Mouse (Mus musculus) bone marrow, adult 2 months (tissue): ENCODE data around the gene Polr2f. TPM values are rescaled to one million over a fixed set of nuclear protein-coding genes. Genes with fewer than 3 reads are reported as not detected.

ENCODE experiments used
- H3K27ac ChIP-seq: fragments of 200-500 bp; 2 replicates; pipeline ENCODE4 v1.5.1; 2012; ENCODE audit warnings: low read depth, mild to moderate bottlenecking, control low read depth, inconsistent platforms, low read length; ENCODE audit not compliant: control insufficient read depth, poor library complexity, insufficient read depth
- H3K4me1 ChIP-seq: fragments of 200-500 bp; 2 replicates; pipeline ENCODE4 v1.6.1; 2011; ENCODE audit warnings: low read length; ENCODE audit not compliant: control insufficient read depth, insufficient read depth
- H3K4me3 ChIP-seq: fragments of 200-500 bp; replicated peaks from 2 replicates; pipeline ENCODE3; 2011; ENCODE audit warnings: mild to moderate bottlenecking, low read depth, low read length, control low read depth; ENCODE audit not compliant: control insufficient read depth
- CTCF ChIP-seq: fragments of 200-500 bp; IDR thresholded peaks from 2 replicates; pipeline ENCODE4 v1.5.1; 2011; ENCODE audit warnings: low read length, control low read depth; ENCODE audit not compliant: control insufficient read depth, insufficient read depth
- POLR2A ChIP-seq: fragments of 200-500 bp; IDR thresholded peaks from 2 replicates; pipeline ENCODE4 v1.6.1; 2011; ENCODE audit warnings: low read depth, mild to moderate bottlenecking, control low read depth, low read length, borderline replicate concordance; ENCODE audit not compliant: control insufficient read depth
- WGBS: fragments of 180-500 bp; shearing (Covaris S2); methylation state at CpG from one replicate; pipeline ENCODE4 v1.1.7; 2018; 5-methylcytosine and 5-hydroxymethylcytosine counted together
- polyA plus RNA-seq: library from polyadenylated mRNA; stranded (reverse); fragments of >200 nt; gene quantifications from 2 replicates; pipeline ENCODE4 v1.2.4, GENCODE M21; 2011; ENCODE audit warnings: low replicate concordance; ENCODE audit not compliant: missing spikeins, insufficient read depth, insufficient read length

Gene Polr2f
- polyA plus RNA-seq, 1 experiment, result 74.0 TPM

GRCm38 (mm10) chr15:79191426-79191825 lies 50.6 kb downstream of the Polr2f start:
- H3K27ac ChIP-seq, result no peak overlapping the region
- no peak overlapping the region for H3K4me3 ChIP-seq
- 92% methylated on average over 2 of the region's 2 CpGs for WGBS
- TF ChIP-seq CTCF (no peak), POLR2A (no peak)
- H3K4me1 ChIP-seq, result no peaks in the 10 kb centered on the region

DNA sequence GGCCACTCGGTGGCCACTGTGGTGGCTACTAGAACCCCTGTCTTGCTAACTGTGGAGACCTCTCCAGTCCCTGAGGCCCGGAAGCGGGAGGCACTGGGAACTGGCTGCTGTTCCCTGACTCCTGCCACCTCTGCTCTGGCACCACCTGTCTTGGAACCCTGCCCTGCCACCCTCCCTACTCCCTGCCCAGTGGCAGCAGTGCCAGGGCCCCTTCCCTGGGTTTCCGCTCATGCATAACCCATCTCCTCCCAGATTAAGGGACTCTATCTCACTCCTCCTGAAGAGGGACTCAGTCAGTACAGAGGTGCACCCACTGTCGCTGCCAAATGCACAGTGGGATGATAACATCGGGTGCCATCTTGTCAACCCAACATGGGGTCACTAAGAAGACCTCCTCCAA lies 51.6 kb downstream of the Polr2f start:
- H3K4me3 ChIP-seq, result no peak overlapping the region
- TF ChIP-seq CTCF (no peak), POLR2A (no peak)
- H3K4me1 ChIP-seq, result no peaks in the 10 kb centered on the region
- WGBS, result 79% methylated on average over 6 of the region's 6 CpGs
- no peak overlapping the region for H3K27ac ChIP-seq

DNA sequence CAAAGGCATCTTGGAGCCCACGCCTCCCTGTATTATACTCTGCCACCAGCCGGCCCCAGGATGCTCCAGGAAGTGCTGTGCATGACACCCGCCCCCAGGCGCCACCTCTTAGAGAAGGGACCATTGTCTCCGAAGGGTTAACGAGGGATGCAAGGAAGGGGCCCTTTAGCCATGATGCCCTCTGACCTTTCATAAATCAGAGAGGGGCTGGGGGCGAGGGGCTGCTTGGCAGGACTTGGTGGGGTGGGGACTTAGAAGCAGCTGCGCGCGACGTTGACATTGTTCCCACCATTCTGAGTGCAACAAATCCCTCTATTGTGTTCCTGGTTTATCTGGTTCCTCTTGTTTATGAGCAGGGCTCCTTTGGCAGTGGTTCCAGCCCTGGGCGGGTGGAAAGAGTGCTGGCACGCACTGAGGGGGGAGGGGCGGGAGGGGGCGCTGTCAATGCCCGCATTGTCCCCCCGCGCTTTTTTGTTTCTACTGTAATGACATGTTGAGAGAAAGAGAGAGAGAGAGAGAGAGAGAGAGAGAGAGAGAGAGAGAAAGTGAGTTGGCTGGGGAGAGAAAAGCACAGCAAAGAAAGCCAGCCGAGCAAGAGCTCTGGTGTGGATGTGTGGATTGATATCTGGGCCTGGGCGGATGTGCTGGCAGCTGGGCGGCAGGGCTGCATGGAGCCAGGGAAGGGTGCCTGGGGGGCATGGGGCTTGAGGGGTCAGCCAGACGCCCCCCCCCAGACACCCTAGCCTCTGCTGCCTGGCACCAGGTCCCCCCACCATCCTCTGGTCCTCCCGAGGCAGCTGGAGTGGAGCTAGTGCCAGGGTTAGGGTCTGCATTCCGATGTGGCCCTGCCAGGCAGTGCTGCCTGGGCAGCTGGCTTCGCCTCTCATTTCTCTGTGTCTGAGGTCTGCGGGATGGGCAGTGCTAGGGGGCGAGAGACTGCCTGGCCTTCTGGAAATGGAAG lies 52.4 kb downstream of the Polr2f start:
- 67% methylated on average over 27 of the region's 27 CpGs for WGBS
- Histone ChIP-seq H3K27ac (no peak overlapping the region), H3K4me1 (no peaks in the 10 kb centered on the region), H3K4me3 (no peak overlapping the region)
- TF ChIP-seq POLR2A (no peak), CTCF (no peak)

- no peak overlapping the region for H3K4me3 ChIP-seq
- 19% methylated on average over 9 of the region's 9 CpGs for WGBS
- H3K27ac ChIP-seq, result no peak overlapping the region
- no peaks in the 10 kb centered on the region for H3K4me1 ChIP-seq
- TF ChIP-seq CTCF, result no peak
- no peak for TF ChIP-seq POLR2A
Observed at GRCm38 (mm10) chr15:79194048-79194447, 53.2 kb downstream of the Polr2f start.

DNA sequence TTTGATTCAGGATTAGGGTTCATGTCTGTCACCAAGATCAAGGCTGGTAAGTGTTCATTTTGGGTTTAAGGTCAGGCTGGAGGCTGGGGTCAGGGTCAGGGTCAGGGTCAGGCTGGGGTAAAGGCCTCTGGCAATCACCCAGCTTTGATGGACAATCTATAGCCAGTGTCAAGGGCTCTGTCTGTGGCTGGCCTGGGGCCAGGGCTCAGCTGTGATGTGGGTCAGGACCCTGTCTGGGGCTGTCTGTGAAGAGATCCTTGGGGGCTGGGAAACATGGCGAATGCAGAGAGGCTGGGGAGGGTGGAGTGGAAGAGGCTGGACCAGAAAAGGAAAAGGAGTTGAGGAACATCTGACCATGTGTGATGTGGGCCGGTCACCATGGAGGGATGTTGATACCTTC lies 54.1 kb downstream of the Polr2f start:
- TF ChIP-seq CTCF, result no peak
- no peak for TF ChIP-seq POLR2A
- Histone ChIP-seq H3K4me1 (no peaks in the 10 kb centered on the region), H3K4me3 (no peak overlapping the region), H3K27ac (no peak overlapping the region)
- 79% methylated on average over 2 of the region's 2 CpGs for WGBS

DNA sequence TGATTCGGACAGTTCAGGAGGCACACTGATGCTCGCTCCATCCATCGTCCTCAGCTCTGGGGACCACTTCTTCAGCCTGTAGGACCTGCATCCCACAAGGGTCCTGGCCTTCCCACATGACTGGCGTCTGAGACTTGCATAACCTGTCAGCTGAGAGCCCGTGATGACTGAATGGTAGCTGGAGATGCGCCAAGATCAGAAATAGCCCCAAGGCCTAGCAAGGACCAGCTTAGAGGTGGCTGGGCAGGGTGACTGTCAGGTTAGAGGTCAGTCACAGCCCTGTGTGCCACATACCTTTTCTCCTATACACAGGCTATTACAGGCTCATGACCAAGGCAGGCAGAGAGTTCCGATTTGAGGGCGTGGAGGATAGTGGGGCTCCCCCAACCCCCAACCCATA lies 54.7 kb downstream of the Polr2f start:
- Histone ChIP-seq H3K4me1 (no peaks in the 10 kb centered on the region), H3K27ac (no peak overlapping the region), H3K4me3 (no peak overlapping the region)
- no peak for TF ChIP-seq CTCF
- no peak for TF ChIP-seq POLR2A
- WGBS, result 70% methylated on average over 8 of the region's 8 CpGs

DNA sequence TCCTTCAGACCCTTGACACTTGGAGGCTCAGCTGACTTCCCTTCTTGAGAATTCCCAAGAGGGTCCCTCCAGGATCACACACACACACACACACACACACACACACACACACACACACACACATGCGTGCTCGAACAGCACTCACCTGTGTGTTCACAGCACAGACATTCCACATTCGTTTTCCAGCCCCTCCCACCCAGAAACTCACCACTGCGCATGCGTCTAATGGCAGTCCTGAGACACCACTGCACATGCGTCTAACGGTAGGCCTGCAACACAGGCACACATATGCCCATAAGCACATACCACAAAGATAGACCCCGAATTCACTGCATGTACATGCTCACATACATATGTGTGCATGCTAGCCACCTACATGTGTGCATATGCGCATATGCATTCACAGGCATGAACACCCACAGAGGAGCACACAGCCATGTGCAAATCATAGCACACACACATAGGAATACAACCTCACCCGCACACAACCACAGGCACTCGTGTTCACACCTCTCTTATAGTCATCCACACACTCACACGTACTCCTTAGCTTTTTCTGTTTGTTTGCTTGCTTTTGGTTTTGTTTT lies 58.7 kb downstream of the Polr2f start:
- Histone ChIP-seq H3K27ac (no peak overlapping the region), H3K4me3 (no peak overlapping the region), H3K4me1 (no peaks in the 10 kb centered on the region)
- no peak for TF ChIP-seq CTCF
- TF ChIP-seq POLR2A, result no peak
- 85% methylated on average over 12 of the region's 12 CpGs for WGBS

Other genes with a start within 250 kb of the Polr2f start
- not detected in 2 replicates for gene Gm49510, start 241.3 kb upstream of the Polr2f start, polyA plus RNA-seq
- 18.9 and 63.2 TPM in 2 replicates for gene Sh3bp1, start 241.2 kb upstream of the Polr2f start, polyA plus RNA-seq
- 5.7 and 8.0 TPM in 2 replicates for gene Pdxp, start 227.1 kb upstream of the Polr2f start, polyA plus RNA-seq
- gene Lgals1, start 214.3 kb upstream of the Polr2f start, polyA plus RNA-seq, result 75.3 and 222 TPM in 2 replicates
- gene Nol12, start 206.1 kb upstream of the Polr2f start, polyA plus RNA-seq, result 14.6 and 30.5 TPM in 2 replicates
- gene Triobp, start 193.3 kb upstream of the Polr2f start, polyA plus RNA-seq, result 17.0 and 32.9 TPM in 2 replicates
- gene H1f0, start 112.6 kb upstream of the Polr2f start, polyA plus RNA-seq, result 30.4 and 32.4 TPM in 2 replicates
- gene Galr3, start 99.1 kb upstream of the Polr2f start, polyA plus RNA-seq, result not detected in 2 replicates
- gene Ankrd54, start 78.1 kb upstream of the Polr2f start, polyA plus RNA-seq, result 27.1 and 43.4 TPM in 2 replicates
- gene Eif3l, start 65.8 kb upstream of the Polr2f start, polyA plus RNA-seq, result 60.7 and 112 TPM in 2 replicates
- gene Micall1, start 32.1 kb upstream of the Polr2f start, polyA plus RNA-seq, result 4.8 and 20.7 TPM in 2 replicates
- not detected in 2 replicates for gene 1700088E04Rik, start 244 bp downstream of the Polr2f start, polyA plus RNA-seq
- not detected in 2 replicates for gene Sox10, start 24.2 kb downstream of the Polr2f start, polyA plus RNA-seq
- 6.2 and 13.6 TPM in 2 replicates for gene Pick1, start 88.2 kb downstream of the Polr2f start, polyA plus RNA-seq
- not detected in 2 replicates for gene Gm49486, start 88.4 kb downstream of the Polr2f start, polyA plus RNA-seq
- not detected in 2 replicates for gene Slc16a8, start 113.8 kb downstream of the Polr2f start, polyA plus RNA-seq
- gene Baiap2l2, start 144.5 kb downstream of the Polr2f start, polyA plus RNA-seq, result not detected in 2 replicates
- gene Pla2g6, start 187.4 kb downstream of the Polr2f start, polyA plus RNA-seq, result 8.3 and 13.0 TPM in 2 replicates
- gene Maff, start 205.6 kb downstream of the Polr2f start, polyA plus RNA-seq, result 0.50 and 3.6 TPM in 2 replicates